Mouse (Mus musculus): ENCODE measurements around the gene Camk2g.

Camk2g gene

DNA sequence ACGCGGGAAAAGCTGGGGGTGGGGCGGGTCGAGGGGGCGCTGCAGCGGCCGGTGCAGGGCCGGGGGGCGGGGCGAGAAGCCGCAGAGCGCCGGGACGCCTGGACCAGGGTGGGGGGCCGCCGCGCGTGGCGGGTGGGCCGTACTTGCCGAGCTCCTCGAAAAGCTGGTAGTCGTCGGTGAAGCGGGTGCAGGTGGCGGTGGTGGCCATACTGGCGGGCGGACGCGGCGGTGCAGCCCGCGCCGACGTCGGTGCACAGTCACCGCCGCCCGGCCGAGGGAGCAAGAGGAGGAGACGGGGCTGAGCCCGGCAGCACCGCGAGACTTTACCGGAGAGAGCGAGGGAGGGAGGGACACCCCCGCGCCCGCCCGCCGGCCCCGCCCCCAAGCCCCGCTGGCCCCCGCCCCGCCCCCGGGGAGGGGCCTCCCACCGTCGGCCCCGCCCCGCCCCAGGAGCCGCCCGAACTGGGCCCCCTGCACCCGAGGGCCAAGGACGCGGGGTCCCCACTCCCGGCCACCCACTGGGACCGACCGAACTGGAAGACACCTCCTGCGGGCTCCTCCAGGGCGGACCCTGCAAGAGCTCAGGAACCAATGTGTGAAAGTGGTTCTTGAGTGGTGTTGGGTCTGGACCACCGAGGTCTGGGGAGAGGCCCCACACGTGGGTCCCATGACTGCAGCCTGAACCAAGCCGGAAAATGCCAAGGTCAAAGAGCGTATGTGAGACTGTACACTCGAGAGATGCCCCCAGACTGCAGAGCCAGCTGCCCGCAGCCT is at the start of gene Camk2g:
Gene Camk2g, minus strand, starts transcription at position 331 of the 774 bp plus-strand sequence.
- peak; percentile 84 for DNase-seq (ENCODE audit: low spot score)

DNA sequence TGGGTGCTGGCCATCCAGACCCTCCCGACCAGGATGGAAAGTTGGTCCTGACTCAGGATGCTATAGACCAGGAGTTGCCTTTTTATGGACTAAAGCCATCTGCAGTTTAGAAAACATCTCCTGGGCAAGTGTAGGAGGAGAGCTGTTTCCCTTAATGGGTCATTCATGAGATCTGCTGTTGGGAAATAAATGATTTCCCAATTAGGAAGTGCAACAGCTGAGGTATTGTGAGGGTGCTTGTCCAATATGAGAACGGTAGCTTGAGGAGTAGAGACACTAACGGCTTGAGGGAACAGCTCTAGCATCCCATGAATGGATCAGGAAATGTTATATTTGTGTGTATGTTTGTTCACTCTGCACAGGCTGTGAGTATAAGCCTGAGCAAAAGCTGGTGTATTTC is 48.7 kb upstream of the Camk2g start:
- DNase-seq (ENCODE audit: low spot score), result no peak

DNA sequence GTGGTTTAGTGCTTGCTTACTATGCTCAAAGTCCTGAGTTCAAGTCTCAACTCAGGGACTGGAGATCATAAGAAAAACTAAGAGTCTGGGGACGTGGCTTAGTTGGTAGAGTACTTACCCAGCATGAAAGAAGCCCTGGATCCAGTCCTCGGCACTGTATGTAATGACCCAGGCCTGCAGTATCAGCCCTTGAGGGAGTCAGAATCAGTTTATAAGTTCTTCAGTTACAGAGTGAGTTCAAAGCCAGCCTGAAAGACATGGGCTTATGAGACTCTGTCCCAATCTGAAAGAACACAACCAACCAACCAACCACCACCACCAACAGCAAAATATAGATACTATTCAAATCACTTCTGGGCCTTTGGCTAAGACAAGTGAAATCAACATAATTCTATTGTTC is 47.6 kb upstream of the Camk2g start:
- no peak for DNase-seq (ENCODE audit: low spot score)

DNA sequence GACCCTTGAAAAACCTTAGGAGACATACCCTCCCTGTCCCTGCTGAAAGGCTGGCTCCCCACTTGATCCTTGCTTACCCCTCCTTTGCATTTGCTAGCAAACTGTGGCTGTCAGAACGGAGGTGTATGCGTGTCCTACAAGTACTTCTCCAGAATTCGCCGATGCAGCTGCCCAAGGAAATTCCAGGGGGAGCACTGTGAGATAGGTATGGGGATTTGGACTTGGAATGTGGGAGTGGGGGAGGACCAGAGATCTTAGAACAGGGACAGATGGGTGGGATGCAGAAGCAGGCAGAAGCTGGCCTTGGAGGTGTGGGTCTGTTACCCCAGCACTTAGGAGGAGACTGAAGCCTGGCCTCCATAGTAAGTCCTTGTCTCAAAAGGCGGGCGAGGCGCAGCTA is 43.8 kb upstream of the Camk2g start:
- no peak for DNase-seq (ENCODE audit: low spot score)

DNA sequence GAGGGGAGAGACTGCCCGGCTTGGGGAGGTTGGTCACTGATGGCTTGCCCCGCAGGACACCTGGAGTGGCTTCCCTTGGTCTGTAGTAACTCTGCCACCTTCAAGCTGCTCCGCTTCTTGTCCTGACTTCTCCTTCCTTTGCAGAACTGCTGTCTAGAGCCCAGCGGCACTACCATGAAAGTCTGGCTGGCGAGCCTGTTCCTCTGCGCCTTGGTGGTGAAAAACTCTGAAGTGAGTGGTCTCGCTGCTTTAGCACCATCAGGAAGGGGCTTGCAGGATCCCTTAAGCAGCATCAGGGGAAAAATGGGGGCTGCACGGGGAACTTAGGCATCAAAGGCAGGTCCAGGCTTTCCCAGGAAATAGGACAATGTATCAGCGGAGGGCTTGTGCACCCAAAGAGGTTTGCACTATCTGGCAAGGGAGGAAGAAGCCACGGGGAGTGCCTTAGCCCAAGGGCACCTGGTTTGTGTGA is 43.1 kb upstream of the Camk2g start:
- DNase-seq (ENCODE audit: low spot score), result no peak

DNA sequence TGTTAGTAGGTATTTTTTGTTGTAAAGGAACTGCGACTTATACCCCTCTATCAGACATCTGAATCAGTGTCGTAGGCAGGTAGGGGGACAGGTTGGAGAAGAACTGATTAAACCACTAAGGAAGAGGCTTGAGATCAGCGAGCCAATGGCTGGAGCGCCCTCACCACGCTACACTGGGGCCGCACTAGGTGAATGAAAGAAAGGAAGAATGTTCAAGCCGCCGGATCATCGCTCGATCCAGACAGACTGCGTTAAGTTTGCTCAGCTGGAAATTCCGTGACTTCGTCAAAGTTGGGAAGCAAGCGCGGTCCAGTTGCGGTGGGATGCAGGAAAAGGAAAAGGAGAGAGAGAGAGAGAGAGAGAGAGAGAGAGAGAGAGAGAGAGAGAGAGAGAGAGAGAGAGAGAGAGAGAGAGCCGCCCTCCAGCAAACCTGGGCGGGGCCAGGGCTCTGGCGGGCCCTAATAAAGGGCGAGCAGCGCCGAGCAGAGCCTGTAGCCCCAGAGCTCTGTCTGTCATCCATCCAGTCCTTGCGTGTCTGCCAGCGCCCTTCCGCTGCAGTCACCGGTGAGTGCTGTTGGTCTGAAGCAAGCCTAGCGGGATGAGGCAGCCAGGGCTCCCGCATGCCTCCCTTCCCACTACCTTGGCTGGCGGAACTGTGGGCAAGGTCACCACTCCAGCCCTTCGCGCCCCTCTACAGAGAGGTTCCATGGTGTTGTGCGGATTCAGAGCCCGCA is 42.5 kb upstream of the Camk2g start, which contains the start of gene Plau:
Gene Plau, plus strand, starts transcription at position 490 of the 734 bp plus-strand sequence.
- peak; percentile 87 for DNase-seq (ENCODE audit: low spot score)

DNA sequence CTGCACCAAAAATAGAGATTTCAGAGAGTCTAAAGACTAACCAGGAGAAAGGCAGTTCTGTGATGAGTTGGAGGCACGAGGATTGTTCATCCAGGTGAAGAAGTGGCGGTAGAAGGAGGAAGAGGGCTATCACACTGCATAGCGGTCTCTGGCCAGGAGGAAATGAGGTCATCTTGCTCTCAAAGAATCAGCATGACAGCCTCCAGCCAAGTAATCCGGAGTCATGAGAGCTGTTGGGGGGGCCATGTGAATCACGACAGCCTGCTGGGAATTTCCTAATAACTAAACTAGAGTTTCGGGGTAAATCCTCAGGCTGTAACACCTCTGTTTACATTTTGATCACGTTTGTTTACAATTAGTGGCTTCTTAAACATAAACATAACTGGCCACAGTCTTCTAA is 40.2 kb upstream of the Camk2g start:
- no peak for DNase-seq (ENCODE audit: low spot score)

DNA sequence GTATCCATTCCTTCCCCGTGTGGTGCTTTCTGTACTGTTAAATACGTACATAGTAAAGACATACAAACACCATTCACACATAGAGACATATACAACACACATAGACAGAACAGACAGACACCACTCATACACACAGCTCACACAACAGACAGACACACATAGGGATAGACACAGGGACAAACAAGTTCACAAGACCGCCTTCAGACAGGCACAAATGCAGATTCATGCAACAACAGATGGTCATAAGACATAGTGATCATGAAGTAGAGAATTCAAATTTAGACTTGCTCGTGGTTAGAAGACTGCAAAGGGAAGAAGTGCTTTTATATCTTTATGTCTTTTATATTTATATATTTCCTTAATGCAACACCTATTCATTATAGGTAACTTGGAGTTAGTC is 39.6 kb upstream of the Camk2g start:
- DNase-seq (ENCODE audit: low spot score), result no peak

DNA sequence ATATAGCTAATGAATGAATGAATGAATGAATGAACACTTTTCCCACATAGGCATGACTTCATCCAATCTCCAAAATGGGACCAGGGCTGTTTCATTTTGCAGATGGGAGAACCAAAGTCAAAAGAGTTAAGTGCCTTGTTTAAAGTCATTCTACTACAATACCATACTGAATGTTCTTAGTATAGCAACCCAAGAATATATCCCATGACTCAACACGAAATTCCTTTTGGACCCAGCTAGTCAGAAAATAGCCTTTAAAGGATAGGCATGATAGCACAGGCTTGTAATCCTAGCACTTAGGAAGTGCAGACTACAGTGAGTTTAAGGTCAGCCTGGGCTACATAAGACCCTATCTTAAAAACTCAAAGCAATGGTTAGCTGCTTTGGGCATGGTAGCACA is 38.0 kb upstream of the Camk2g start:
- no peak for DNase-seq (ENCODE audit: low spot score)

DNA sequence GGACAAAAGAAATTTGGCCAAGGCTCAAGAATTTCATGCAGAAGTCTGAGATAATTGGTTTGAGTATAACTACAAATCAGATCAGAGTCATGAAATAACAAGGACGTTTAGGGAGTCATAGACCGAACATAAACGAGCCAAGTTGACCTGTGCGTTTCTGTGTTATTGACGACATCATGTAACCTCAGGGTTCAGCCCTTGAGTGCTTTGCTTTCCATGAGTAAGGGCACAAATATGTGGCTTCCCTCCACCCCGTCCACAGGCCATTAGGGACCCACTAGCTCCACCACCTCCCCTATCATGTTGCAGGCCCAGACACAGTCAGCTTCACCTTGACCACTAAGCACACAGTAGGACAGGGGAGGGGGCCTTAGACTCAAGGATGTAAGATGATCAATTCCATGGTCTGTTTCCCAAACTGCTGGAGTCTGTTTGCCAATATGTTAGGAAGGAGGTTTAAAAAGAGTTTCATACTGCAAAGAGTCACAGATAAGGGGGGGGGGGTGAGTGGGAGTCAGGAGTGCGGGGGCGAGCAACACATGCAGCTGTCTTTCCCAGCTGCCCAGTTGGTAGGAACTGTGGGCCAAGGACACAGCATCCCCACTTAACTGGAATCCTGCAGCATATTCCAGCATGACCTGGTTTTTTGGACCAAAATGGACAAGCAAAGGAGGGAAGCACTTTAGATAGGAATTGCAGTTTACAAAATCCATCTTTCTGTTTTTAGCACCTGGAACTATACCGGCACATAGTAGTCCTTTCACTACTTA is 37.4 kb upstream of the Camk2g start:
- DNase-seq (ENCODE audit: low spot score), result no peak

DNA sequence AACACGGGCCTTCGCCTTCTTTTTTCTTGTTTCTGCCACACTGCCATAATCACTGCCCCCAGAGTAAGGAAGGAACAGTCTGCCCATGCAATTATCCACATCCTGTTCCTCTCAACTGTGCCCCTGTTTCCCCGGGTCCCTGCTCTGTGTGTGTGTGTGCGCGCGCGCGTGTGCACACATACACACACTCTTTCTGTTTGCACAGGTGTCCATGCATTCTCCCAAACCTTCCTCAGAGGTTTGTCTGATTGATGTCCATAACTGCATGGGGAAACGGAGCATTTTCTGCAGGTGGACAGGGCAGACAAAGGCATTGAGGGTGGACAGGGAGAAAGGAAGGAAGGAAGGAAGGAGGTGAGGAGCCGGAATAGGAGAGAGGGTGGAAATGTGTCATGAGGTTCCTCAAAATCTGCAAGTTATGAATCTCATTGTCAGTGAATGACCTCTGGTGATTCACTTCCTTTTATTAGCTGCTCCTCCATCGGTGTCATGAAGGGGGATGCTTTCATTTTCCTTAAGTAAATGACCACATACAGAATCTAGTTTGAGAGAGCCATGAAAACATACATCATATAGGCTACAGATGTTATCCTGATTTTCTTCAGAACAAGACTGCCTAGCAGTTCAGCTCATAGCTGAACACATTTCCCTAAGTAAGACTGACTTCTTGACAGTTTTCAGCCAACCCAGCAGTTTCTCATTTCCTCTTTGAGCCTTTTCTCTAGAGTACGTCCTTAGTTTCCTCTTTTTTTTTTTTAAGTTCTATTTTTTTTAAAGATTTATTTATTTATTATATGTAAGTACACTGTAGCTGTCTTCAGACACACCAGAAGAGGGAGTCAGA is 35.9 kb upstream of the Camk2g start:
- DNase-seq (ENCODE audit: low spot score), result no peak

DNA sequence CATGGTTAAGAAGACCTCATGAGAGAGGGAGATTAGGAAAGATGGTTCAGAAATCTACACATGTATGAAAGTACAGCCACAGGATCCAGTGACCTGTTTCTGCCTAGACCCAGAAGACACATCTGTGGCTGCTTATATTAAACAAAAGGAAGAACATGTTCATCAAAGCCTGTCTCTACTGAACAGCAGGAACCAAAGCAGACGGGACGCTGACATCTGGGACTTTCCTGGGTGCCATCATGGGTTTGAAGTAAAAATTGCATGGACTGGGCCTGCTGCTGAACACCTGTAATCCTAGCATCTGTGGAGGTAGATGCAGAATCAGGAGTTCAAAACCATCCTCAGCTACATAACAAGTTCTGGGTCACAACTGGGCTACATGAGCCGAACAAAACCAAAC is 34.6 kb upstream of the Camk2g start:
- no peak for DNase-seq (ENCODE audit: low spot score)

DNA sequence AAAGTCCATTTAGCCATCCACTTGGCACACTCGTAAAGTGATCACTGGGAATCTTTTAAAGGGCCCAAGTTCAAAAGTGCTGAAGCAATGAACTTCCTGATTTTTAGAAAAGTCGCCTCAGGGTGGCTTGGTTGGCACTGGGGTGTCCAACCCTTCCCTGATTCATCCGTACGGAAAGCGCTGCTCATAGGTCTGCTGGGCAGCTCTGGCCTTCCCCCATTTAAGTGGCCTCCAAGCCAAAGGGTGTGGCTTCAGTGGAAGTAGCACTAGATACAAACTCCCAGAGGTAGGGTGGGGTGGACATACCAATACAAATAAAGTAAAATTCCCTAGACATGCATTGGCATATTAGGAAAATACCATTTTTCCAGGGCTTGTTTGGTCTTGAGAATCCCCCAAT is 33.6 kb upstream of the Camk2g start:
- DNase-seq (ENCODE audit: low spot score), result no peak

DNA sequence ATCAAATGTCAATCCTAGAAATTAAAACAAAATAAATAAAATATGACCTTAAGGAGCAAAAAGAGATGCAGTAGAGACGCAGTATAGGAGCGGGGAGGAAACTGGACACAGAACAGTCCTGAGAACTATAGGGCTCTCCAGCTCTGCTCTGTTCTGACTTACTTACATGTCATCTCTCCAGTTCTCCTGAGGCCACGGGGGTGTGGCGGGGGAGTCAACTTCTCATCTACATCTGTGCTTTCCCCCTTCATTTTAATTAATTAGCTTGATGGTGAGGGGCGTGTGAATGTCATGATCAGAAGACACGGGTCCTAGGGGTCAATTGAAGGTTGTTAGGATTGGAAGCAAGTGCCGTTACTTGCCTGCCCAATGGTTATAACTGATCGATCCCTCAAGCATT is 33.2 kb upstream of the Camk2g start:
- no peak for DNase-seq (ENCODE audit: low spot score)

DNA sequence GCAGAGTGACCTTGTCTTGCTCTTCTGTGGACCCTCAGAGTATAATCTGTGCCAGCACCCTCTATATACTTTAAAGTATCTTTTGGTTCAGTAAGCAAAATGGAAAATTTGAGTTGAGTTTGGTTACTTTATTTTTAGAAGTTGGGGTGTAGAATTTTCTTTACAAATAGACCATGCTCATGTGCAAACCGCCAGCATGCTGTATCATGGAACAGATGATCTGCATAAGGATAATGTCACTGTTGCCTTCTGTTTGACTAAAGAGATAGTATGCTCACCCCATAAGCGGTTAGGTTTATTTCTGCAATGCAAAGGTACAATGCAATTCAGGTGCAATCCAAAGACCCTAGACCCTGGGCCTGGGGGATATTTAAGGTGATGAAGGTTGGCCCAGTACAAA is 31.6 kb upstream of the Camk2g start:
- DNase-seq (ENCODE audit: low spot score), result no peak

DNA sequence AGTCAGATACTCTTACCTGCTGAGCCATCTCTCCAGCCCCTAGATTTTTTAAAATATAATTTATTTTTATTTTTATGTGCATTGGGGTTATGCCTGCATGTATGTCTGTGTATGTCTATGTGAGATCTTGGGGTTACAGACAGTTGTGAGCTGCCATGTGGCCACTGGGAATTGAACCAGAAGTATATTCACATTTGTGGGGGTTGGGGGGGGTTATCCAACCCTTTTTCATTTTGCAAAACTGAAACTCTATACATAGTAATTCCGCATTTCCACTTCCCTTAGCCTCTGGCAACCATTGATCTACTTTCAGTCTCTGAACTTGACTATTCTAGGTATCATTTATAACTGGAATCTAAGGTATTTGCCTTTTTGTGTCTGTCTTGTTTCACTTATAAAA is 30.6 kb upstream of the Camk2g start:
- no peak for DNase-seq (ENCODE audit: low spot score)

DNA sequence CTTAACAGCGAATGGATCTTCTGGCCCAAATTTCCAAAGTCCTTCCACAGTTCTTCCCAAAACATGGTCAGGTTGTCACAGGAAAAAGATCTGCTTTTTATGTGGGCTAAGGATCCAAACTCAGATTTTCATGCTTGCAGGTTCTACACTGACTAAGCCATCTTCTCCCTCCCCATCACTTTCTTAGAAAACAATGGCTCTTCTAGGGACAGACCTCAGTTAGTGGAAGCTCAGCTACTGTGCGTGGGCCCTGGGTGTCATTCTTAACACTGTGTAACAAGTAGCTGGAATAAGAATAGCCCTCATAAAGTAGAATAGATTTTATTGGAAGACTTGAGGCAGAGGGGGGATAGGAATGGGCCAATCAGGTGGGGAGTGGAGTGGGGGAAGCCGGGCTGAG is 21.6 kb upstream of the Camk2g start:
- DNase-seq (ENCODE audit: low spot score), result no peak

DNA sequence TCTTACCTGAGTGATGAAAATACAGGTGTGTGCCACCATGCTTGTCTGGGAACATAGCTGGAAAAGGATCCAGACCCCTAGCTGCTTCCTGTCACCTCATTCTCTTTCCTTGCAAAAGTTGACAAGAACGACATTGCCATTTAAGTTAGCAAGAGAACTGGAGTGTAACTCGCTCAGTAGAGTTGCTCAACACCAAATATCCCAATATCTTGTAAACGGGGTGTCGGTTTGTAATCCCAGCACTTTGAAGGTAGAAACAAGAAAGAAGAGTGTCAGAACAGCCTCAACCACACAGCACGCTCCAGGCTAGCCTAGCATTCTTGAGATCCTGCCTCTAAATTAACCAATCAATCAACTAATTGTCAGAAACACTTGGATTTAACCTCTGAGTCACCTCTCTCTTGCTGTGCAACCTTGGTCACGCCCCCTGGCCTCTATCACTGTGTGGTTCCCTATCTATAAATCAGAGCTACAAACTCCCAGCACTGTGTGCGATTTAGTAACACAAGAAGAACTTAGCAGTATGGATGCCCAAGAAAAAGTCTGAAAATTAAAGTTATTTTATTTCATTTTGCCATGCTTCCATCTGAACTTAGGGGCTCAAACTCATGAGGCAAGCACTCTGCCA is 18.0 kb upstream of the Camk2g start:
- DNase-seq (ENCODE audit: low spot score), result peak; percentile 45

DNA sequence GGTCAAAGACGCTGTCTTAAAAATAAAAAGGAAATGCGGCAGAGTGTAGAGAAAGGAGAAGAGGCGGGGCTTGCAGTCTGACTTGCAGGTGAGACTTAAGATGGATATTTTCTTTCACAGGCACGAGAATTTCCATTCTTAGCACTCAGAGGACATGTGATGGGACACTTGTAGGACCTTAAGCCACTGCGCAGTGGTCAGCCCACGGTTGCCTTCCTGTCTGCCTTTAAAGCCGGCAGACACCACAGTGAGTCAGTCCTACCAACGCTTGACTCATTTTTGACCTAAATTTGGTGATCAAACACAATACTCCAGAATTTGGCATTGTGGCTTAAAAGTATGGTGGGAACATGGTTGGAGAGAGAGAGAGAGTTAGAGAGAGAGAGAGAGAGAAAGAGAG is 17.3 kb upstream of the Camk2g start:
- no peak for DNase-seq (ENCODE audit: low spot score)

DNA sequence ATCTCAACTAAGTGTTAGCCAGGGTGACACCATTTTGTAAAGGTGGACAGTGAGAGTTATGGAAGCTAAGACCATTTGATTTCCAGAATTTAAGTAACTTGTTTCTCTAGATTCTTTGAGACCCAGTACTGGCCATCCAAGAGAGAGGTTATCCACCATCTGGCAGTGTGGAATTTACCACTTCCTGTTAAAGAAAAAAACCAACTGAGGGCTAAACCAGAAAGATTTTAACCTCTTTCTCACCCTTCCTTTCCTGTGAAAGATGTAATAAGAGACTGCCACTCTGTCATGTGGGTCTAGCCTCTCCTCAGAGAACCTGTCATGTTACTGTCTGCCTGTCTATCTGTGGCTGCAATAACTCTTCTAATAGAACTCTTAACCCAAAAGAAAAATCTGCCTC is 15.9 kb upstream of the Camk2g start:
- no peak for DNase-seq (ENCODE audit: low spot score)

DNA sequence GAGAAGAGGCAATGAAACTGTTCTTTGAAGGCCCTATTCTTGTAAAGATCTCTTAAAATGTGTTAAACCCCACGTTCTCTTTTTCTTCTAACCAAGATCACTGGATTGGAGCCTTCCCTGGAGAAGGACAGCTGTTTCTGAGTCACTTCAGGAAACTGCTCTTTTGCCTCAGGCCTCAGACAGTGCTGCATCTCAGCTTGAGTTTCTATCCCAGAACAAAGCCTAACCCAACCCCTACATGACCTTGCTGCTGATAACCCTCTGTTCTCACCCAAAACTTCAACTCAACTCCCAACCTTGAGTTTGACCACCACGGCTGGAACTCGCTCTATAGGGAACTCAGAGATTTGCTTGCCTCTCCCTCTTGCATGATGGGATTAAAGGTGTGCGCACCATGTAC is 15.5 kb upstream of the Camk2g start:
- DNase-seq (ENCODE audit: low spot score), result no peak
